Comparison of ENCODE assay signal across 24 mouse cellular contexts in the genomic region with DNA sequence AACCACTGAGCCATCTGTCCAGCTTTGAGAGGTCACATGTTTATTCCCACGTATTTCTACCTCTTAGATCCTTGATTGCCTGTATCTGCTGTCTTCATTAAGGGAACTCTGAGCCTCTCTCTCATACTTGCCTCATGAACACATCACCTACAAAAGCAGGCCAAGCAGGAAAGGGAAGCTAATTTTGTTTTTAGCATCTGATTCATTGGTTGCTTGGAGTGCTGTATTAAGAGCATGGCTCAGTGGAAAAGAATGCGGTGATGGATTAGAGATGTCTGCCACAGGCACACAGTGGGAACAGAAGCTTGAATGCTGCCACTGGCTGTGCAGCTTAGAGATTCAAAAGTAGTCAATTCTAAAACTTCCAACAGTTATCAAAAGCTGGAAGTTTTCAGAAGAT. TPM values are rescaled to one million over a fixed set of nuclear protein-coding genes. Genes with fewer than 3 reads are reported as not detected.
DNase-seq lines count a peak whose midpoint lies in the region; ATAC-seq lines count a peak whose summit lies in the region.
"Had no signal": no experiment of that assay in that cellular context is flagged by ENCODE, and none has a peak within 500 bp of the region (broad histone marks: within the 10 kb centered on the region; RNA-seq: fewer than 3 reads in every experiment).

No protein-coding gene starts in this region.

- H3K4me2 ChIP-seq in intestine, embryonic 15.5 days (replicated peaks): no peak overlapping the region
- H3K4me2 ChIP-seq in neural tube, embryonic 15.5 days: no peak overlapping the region
- H3K4me2 ChIP-seq: embryonic facial prominence, embryonic 12.5 days; forebrain, embryonic 15.5 days; heart, embryonic 11.5 days; heart, embryonic 15.5 days; hindbrain, embryonic 13.5 days had no signal

- H3K36me3 ChIP-seq in intestine, embryonic 15.5 days: no peaks in the 10 kb centered on the region
- H3K36me3 ChIP-seq in neural tube, embryonic 15.5 days: no peaks in the 10 kb centered on the region
- H3K36me3 ChIP-seq: embryonic facial prominence, embryonic 12.5 days; forebrain, embryonic 10.5 days; forebrain, embryonic 15.5 days; heart, embryonic 15.5 days; hindbrain, embryonic 13.5 days had no signal

- no peak overlapping the region for H3K4me3 ChIP-seq in intestine, embryonic 15.5 days (replicated peaks)
- H3K4me3 ChIP-seq in neural tube, embryonic 15.5 days (replicated peaks): no peak overlapping the region
- H3K4me3 ChIP-seq: embryonic facial prominence, embryonic 12.5 days; forebrain, embryonic 10.5 days; forebrain, embryonic 15.5 days; heart, embryonic 15.5 days; hindbrain, embryonic 13.5 days had no signal

- H3K4me1 ChIP-seq in intestine, embryonic 15.5 days (replicated peaks): peaks cover 17% of the 10 kb centered on the region
- no peaks in the 10 kb centered on the region for H3K4me1 ChIP-seq in neural tube, embryonic 15.5 days
- H3K4me1 ChIP-seq: embryonic facial prominence, embryonic 12.5 days; forebrain, embryonic 10.5 days; forebrain, embryonic 15.5 days; heart, embryonic 15.5 days; hindbrain, embryonic 13.5 days had no signal

- H3K27me3 ChIP-seq in intestine, embryonic 15.5 days (replicated peaks): no peaks in the 10 kb centered on the region
- H3K27me3 ChIP-seq in neural tube, embryonic 15.5 days (replicated peaks): no peaks in the 10 kb centered on the region
- H3K27me3 ChIP-seq: embryonic facial prominence, embryonic 12.5 days; forebrain, embryonic 15.5 days; heart, embryonic 15.5 days had no signal

- intact Hi-C loops in left cerebral cortex, postnatal 4 days (cut with DNase I): no loop called here

- 82% methylated on average over 2 of the region's 2 CpGs for WGBS in intestine, embryonic 15.5 days
- WGBS in neural tube, embryonic 15.5 days: 89% methylated on average over 2 of the region's 2 CpGs

- no peak overlapping the region for H3K9ac ChIP-seq in intestine, embryonic 15.5 days
- H3K9ac ChIP-seq in neural tube, embryonic 15.5 days (replicated peaks): no peak overlapping the region
- H3K9ac ChIP-seq: embryonic facial prominence, embryonic 12.5 days; forebrain, embryonic 15.5 days; heart, embryonic 15.5 days; hindbrain, embryonic 13.5 days had no signal

- no peaks in the 10 kb centered on the region for H3K9me3 ChIP-seq in intestine, embryonic 15.5 days
- no peaks in the 10 kb centered on the region for H3K9me3 ChIP-seq in neural tube, embryonic 15.5 days (replicated peaks)
- H3K9me3 ChIP-seq: embryonic facial prominence, embryonic 12.5 days; forebrain, embryonic 10.5 days; forebrain, embryonic 15.5 days; heart, embryonic 15.5 days; hindbrain, embryonic 13.5 days had no signal

- H3K27ac ChIP-seq in intestine, embryonic 15.5 days: 0 out of 2 replicates have a peak overlapping the region, but pooled peaks have one; percentile 58
- no peak overlapping the region for H3K27ac ChIP-seq in neural tube, embryonic 15.5 days (replicated peaks)
- H3K27ac ChIP-seq: embryonic facial prominence, embryonic 12.5 days; forebrain, embryonic 10.5 days; forebrain, embryonic 15.5 days; heart, embryonic 15.5 days; hindbrain, embryonic 13.5 days; hindbrain, postnatal 0 days had no signal

- DNase-seq in 3T3-L1 (ENCODE audit: low read depth, low spot score) (peak; percentile 85), NIH3T3 (ENCODE audit: low read depth) (peak; percentile 82)
- DNase-seq in left cerebral cortex, postnatal 4 days: no peak
- DNase-seq: adrenal gland, postnatal 10 days; cerebellum, adult 11-12 months; cerebellum, adult 9-10 months; cerebellum, postnatal 25 days; gastrocnemius, postnatal 36 days; heart, adult 18-20 months; heart, postnatal 14 days; kidney, adult 18-20 months had no signal

- ATAC-seq in intestine, embryonic 15.5 days: no peak
- ATAC-seq in neural tube, embryonic 15.5 days (ENCODE audit: low FRiP score): no peak
- ATAC-seq in erythroblast, adult 5-6 weeks (replicated peaks; ENCODE audit: low FRiP score, poor library complexity, severe bottlenecking): no peak
- ATAC-seq: forebrain, embryonic 15.5 days; hindbrain, postnatal 0 days had no signal

RNA-seq across cellular contexts. Expression of a gene that starts 35.8 kb away (rescaled TPM):
- 58.7 and 60.7 TPM in 2 replicates for polyA plus RNA-seq in intestine, embryonic 15.5 days (2015; fragmentation: Nextera tagmentation; extraction: Ambion mirVana)
- polyA plus RNA-seq in neural tube, embryonic 15.5 days (2015; fragmentation: Nextera tagmentation; extraction: Ambion mirVana): 118 and 127 TPM in 2 replicates
- total RNA-seq in left cerebral cortex, postnatal 4 days (2021): 10 to 100 TPM; 75.4 to 89.8 TPM
- total RNA-seq in erythroblast, adult 5-6 weeks (2015; ENCODE audit: low replicate concordance): 4.6 and 6.5 TPM in 2 replicates
- total RNA-seq in erythroblast, adult 5-6 weeks (2017; ENCODE audit: low replicate concordance): 7.2 and 8.2 TPM in 2 replicates

RNA-seq across cellular contexts. Expression of a gene that starts 51.9 kb away (rescaled TPM):
- polyA plus RNA-seq in intestine, embryonic 15.5 days (2015; fragmentation: Nextera tagmentation; extraction: Ambion mirVana): 80.9 and 88.1 TPM in 2 replicates
- polyA plus RNA-seq in neural tube, embryonic 15.5 days (2015; fragmentation: Nextera tagmentation; extraction: Ambion mirVana): 5.5 TPM in 1 of 2 replicates, not detected in the other
- not detected for total RNA-seq in left cerebral cortex, postnatal 4 days (2021)
- total RNA-seq in erythroblast, adult 5-6 weeks (2015; ENCODE audit: low replicate concordance): 1.7 TPM in 1 of 2 replicates, not detected in the other
- total RNA-seq in erythroblast, adult 5-6 weeks (2017; ENCODE audit: low replicate concordance): not detected in 2 replicates
- total RNA-seq: gastrocnemius, adult 8-10 months; gastrocnemius, postnatal 36 days; heart, adult 18-20 months; heart, postnatal 14 days; hindbrain, postnatal 0 days; MEL had no signal
- polyA plus RNA-seq: cortical plate, adult 2 months; heart, embryonic 11.5 days; heart, embryonic 15.5 days; hindbrain, embryonic 13.5 days; hindbrain, postnatal 0 days had no signal

Comparison
In these comparisons a context has a peak if more than half of its experiments do, and no peak if none do; other contexts are left out.
1. RNA of a gene that starts 35.8 kb away (total RNA-seq): 75.4 to 89.8 TPM in left cerebral cortex, postnatal 4 days; 4.6 to 8.2 TPM in erythroblast, adult 5-6 weeks; every median in the first group is over 4 times any median in the second.